ENCODE assay signal across 19 mouse cellular contexts in genomic region chr10:82962472-82963020, GRCm38 (mm10). TPM values are rescaled to one million over a fixed set of nuclear protein-coding genes. Genes with fewer than 3 reads are reported as not detected.
DNase-seq lines count a peak whose midpoint lies in the region; ATAC-seq and TF ChIP-seq lines count a peak whose summit lies in the region.
"Had no signal": no experiment of that assay in that cellular context is flagged by ENCODE, and none has a peak within 500 bp of the region (broad histone marks: within the 10 kb centered on the region; RNA-seq: fewer than 3 reads in every experiment).

No protein-coding gene starts in this region.

- no peaks in the 10 kb centered on the region for H3K27me3 ChIP-seq in C2C12 (ENCODE audit: control insufficient read depth, insufficient read depth, insufficient read length)
- peaks cover 2% of the 10 kb centered on the region for H3K27me3 ChIP-seq in megakaryocyte, embryonic 14.5 days (replicated peaks)
- no peaks in the 10 kb centered on the region for H3K27me3 ChIP-seq in hindbrain, embryonic 11.5 days (ENCODE audit: control insufficient read depth, insufficient read depth, low read length)
- H3K27me3 ChIP-seq: hindbrain, embryonic 15.5 days; kidney, embryonic 15.5 days; limb, embryonic 15.5 days; neural tube, embryonic 13.5 days had no signal

- H3K9ac ChIP-seq in hindbrain, embryonic 11.5 days (ENCODE audit: low read depth, low read length): no peak overlapping the region
- H3K9ac ChIP-seq: hindbrain, embryonic 15.5 days; kidney, embryonic 15.5 days; limb, embryonic 15.5 days; neural tube, embryonic 13.5 days had no signal

- no peaks in the 10 kb centered on the region for H3K79me2 ChIP-seq in C2C12 (ENCODE audit: control insufficient read depth, insufficient read depth)

- no peak for TF ChIP-seq CTCF in C2C12 (IDR thresholded peaks at IDR 0.05; ENCODE audit: control insufficient read depth, insufficient read depth, insufficient read length)

- no peaks in the 10 kb centered on the region for H3K36me3 ChIP-seq in C2C12 (ENCODE audit: control insufficient read depth, insufficient read depth)
- H3K36me3 ChIP-seq in megakaryocyte, embryonic 14.5 days (replicated peaks; ENCODE audit: low read length): no peaks in the 10 kb centered on the region
- H3K36me3 ChIP-seq in hindbrain, embryonic 11.5 days (ENCODE audit: control insufficient read depth, insufficient read depth, low read length): no peaks in the 10 kb centered on the region
- H3K36me3 ChIP-seq: hindbrain, embryonic 15.5 days; kidney, embryonic 15.5 days; limb, embryonic 15.5 days; midbrain, embryonic 10.5 days; neural tube, embryonic 13.5 days had no signal

- H3K4me2 ChIP-seq in hindbrain, embryonic 11.5 days (replicated peaks; ENCODE audit: low read depth, low read length): no peak overlapping the region
- H3K4me2 ChIP-seq: hindbrain, embryonic 15.5 days; kidney, embryonic 15.5 days; limb, embryonic 15.5 days; neural tube, embryonic 13.5 days had no signal

- no peak overlapping the region for H3K27ac ChIP-seq in hindbrain, embryonic 11.5 days (ENCODE audit: low read depth, low read length)
- H3K27ac ChIP-seq: hindbrain, embryonic 15.5 days; kidney, embryonic 15.5 days; limb, embryonic 15.5 days; midbrain, embryonic 10.5 days; neural tube, embryonic 13.5 days had no signal

- H3K9me3 ChIP-seq in megakaryocyte, embryonic 14.5 days: no peaks in the 10 kb centered on the region
- H3K9me3 ChIP-seq in hindbrain, embryonic 11.5 days (ENCODE audit: control insufficient read depth, low read length): no peaks in the 10 kb centered on the region
- H3K9me3 ChIP-seq: hindbrain, embryonic 15.5 days; kidney, embryonic 15.5 days; limb, embryonic 15.5 days; midbrain, embryonic 10.5 days; neural tube, embryonic 13.5 days had no signal

- H3K4me1 ChIP-seq in megakaryocyte, embryonic 14.5 days: peaks cover 46% of the 10 kb centered on the region
- no peaks in the 10 kb centered on the region for H3K4me1 ChIP-seq in hindbrain, embryonic 11.5 days (replicated peaks; ENCODE audit: control insufficient read depth, insufficient read depth, low read length)
- H3K4me1 ChIP-seq: hindbrain, embryonic 15.5 days; limb, embryonic 15.5 days; midbrain, embryonic 10.5 days; neural tube, embryonic 13.5 days had no signal

- ATAC-seq in common myeloid progenitor, adult 5-6 weeks (replicated peaks; ENCODE audit: low read depth, poor library complexity, severe bottlenecking): peak; percentile 56
- no peak for ATAC-seq in hindbrain, embryonic 11.5 days (ENCODE audit: low FRiP score)
- ATAC-seq: forebrain, embryonic 16.5 days; intestine, embryonic 16.5 days had no signal

- intact Hi-C loops in gastrocnemius, postnatal 36 days (cut with DNase I): no loop called here

- no peak overlapping the region for H3ac ChIP-seq in C2C12 (ENCODE audit: control insufficient read depth, insufficient read length, low read depth)

- no peaks in the 10 kb centered on the region for H3K79me3 ChIP-seq in C2C12 (ENCODE audit: low read depth)

- peak; percentile 68 for DNase-seq in 3T3-L1 (ENCODE audit: low read depth, low spot score)
- DNase-seq in gastrocnemius, postnatal 36 days: no peak
- DNase-seq in hindbrain, embryonic 11.5 days (ENCODE audit: low spot score): no peak
- no peak for DNase-seq in frontal cortex, adult 2 months (ENCODE audit: extremely low spot score in 1 of 2, low spot score in 1 of 2)
- DNase-seq: adrenal gland, postnatal 36 days; cerebellum, adult 9-11 months; lung, postnatal 10 days; right cerebral cortex, postnatal 4 days; thymus, postnatal 36 days had no signal

- no peak overlapping the region for H3K4me3 ChIP-seq in C2C12 (ENCODE audit: insufficient read depth, poor library complexity, severe bottlenecking)
- H3K4me3 ChIP-seq in megakaryocyte, embryonic 14.5 days (replicated peaks): peak overlapping the region; percentile 59
- no peak overlapping the region for H3K4me3 ChIP-seq in hindbrain, embryonic 11.5 days (ENCODE audit: low read depth, low read length)
- H3K4me3 ChIP-seq: hindbrain, embryonic 15.5 days; kidney, embryonic 15.5 days; limb, embryonic 15.5 days; midbrain, embryonic 10.5 days; neural tube, embryonic 13.5 days had no signal

- WGBS in hindbrain, embryonic 11.5 days: 92% methylated on average over 6 of the region's 6 CpGs

TF ChIP-seq in C2C12, 6 proteins besides CTCF, POLR2A, EP300 and RAD21:
- no peak for TF ChIP-seq MAX (IDR thresholded peaks at IDR 0.05)
- peak; percentile 63 for TF ChIP-seq MYOD1 (IDR thresholded peaks at IDR 0.05; ENCODE audit: control insufficient read depth, insufficient read length, low read depth)
- peak; percentile 58 for TF ChIP-seq FOSL1 (IDR thresholded peaks at IDR 0.05; ENCODE audit: insufficient read depth, low read length, poor library complexity, severe bottlenecking)
- no peak for TF ChIP-seq CEBPB (IDR thresholded peaks at IDR 0.05; ENCODE audit: low read depth)
- TF ChIP-seq MYOG (IDR thresholded peaks at IDR 0.05; ENCODE audit: control insufficient read depth, extremely low read depth, insufficient read length): no peak
- TF ChIP-seq USF1 (IDR thresholded peaks at IDR 0.05; ENCODE audit: low read depth): no peak

RNA-seq across cellular contexts. Expression of gene Chst11, which starts 22.8 kb away (rescaled TPM):
- polyA plus RNA-seq in C2C12 (2012; fragmentation: generic; extraction: Trizol): 15.9 TPM
- 18.6 and 19.9 TPM in 2 replicates for total RNA-seq in common myeloid progenitor, adult 5-6 weeks (2017)
- 10.4 and 12.4 TPM in 2 replicates for polyA plus RNA-seq in megakaryocyte, embryonic 14.5 days (2012; ENCODE audit: insufficient read depth, low replicate concordance)
- total RNA-seq in gastrocnemius, postnatal 36 days (2021): 1 to 10 TPM in 1 of 2 experiments, under 1 TPM in 1; 0.77 to 1.2 TPM
- 2.2 and 2.3 TPM in 2 replicates for polyA plus RNA-seq in hindbrain, embryonic 11.5 days (2014; fragmentation: Nextera tagmentation; extraction: Ambion mirVana)
- polyA plus RNA-seq in frontal cortex, adult 2 months (2012; rRNA removed): 32.8 and 34.6 TPM in 2 replicates
